Mouse (Mus musculus) limb, embryonic 14.5 days (tissue): Measurements from ENCODE around the gene Gtpbp10. TPM values are rescaled to one million over a fixed set of nuclear protein-coding genes. Genes with fewer than 3 reads are reported as not detected.

Source experiments
- ATAC-seq: fragments of 200-750 bp; cut with Nextera tagmentation; 2 replicates; pipeline ENCODE4 v1.8.0; 2017; ENCODE audit warnings: low read depth, moderate number of reproducible peaks, moderate TSS enrichment; ENCODE audit not compliant: low FRiP score
- DNase-seq: peaks from one replicate; pipeline ENCODE4 v3.0.0-alpha.2; 2015; ENCODE audit warnings: low spot score
- H3K27ac ChIP-seq: fragments of 300-500 bp; sonication (generic); replicated peaks from 2 replicates; pipeline ENCODE4 v1.5.1; 2014; ENCODE audit warnings: low read depth, mild to moderate bottlenecking, low read length, moderate library complexity, mixed read lengths
- H3K27me3 ChIP-seq: fragments of 300-500 bp; sonication (generic); 2 replicates; pipeline ENCODE4 v1.6.1; 2014; ENCODE audit warnings: low read length, mixed read lengths; ENCODE audit not compliant: control insufficient read depth, insufficient read depth
- H3K36me3 ChIP-seq: fragments of 300-500 bp; sonication (generic); 2 replicates; pipeline ENCODE4 v1.6.1; 2014; ENCODE audit warnings: mild to moderate bottlenecking, low read length, moderate library complexity, mixed read lengths; ENCODE audit not compliant: control insufficient read depth, insufficient read depth
- H3K4me1 ChIP-seq: fragments of 300-500 bp; sonication (generic); 2 replicates; pipeline ENCODE4 v1.6.1; 2014; ENCODE audit warnings: antibody characterized with exemption, low read length, mixed read lengths; ENCODE audit not compliant: control insufficient read depth, insufficient read depth
- H3K4me2 ChIP-seq: fragments of 300-500 bp; sonication (generic); replicated peaks from 2 replicates; pipeline ENCODE4 v1.6.1; 2014; ENCODE audit warnings: low read depth, mild to moderate bottlenecking, low read length, moderate library complexity; ENCODE audit not compliant: severe bottlenecking
- H3K4me3 ChIP-seq: fragments of 300-500 bp; sonication (generic); replicated peaks from 2 replicates; pipeline ENCODE4 v1.5.1; 2014; ENCODE audit warnings: low read length
- H3K9ac ChIP-seq: fragments of 300-500 bp; sonication (generic); 2 replicates; pipeline ENCODE4 v1.6.1; 2014; ENCODE audit warnings: mild to moderate bottlenecking, low read depth, low read length, moderate library complexity; ENCODE audit not compliant: severe bottlenecking
- H3K9me3 ChIP-seq: fragments of 300-500 bp; sonication (generic); 2 replicates; pipeline ENCODE4 v1.6.1; 2016; ENCODE audit warnings: low read length; ENCODE audit not compliant: control insufficient read depth
- POLR2A ChIP-seq: fragments of 200-500 bp; IDR thresholded peaks from 2 replicates; pipeline ENCODE4 v1.8.0; 2012; ENCODE audit warnings: inconsistent platforms, mild to moderate bottlenecking, moderate library complexity, borderline replicate concordance; ENCODE audit not compliant: insufficient read depth, insufficient read length; ENCODE audit errors: extremely low read depth
- WGBS: fragments of 180-500 bp; shearing (Covaris S2); extraction: QIAGEN DNeasy Blood & Tissue Kit; methylation state at CpG from one replicate; pipeline ENCODE4 v1.1.7; 2014; 5-methylcytosine and 5-hydroxymethylcytosine counted together
- polyA plus RNA-seq, 2 experiments: library from polyadenylated mRNA; depleted of rRNA in 1 of 2; stranded (reverse) in 1 of 2; unstranded in 1 of 2; fragments of >200 nt; fragmentation: Nextera tagmentation in 1 of 2; extraction: Ambion mirVana in 1 of 2; gene quantifications; 2 replicates each; pipeline versions ENCODE4 v1.2.1 to v1.2.3; 2012 to 2014

Gtpbp10 gene
- polyA plus RNA-seq (2012; rRNA removed) (17.5 and 19.2 TPM in 2 replicates), polyA plus RNA-seq (2014; fragmentation: Nextera tagmentation; extraction: Ambion mirVana) (24.8 and 24.9 TPM in 2 replicates)

DNA sequence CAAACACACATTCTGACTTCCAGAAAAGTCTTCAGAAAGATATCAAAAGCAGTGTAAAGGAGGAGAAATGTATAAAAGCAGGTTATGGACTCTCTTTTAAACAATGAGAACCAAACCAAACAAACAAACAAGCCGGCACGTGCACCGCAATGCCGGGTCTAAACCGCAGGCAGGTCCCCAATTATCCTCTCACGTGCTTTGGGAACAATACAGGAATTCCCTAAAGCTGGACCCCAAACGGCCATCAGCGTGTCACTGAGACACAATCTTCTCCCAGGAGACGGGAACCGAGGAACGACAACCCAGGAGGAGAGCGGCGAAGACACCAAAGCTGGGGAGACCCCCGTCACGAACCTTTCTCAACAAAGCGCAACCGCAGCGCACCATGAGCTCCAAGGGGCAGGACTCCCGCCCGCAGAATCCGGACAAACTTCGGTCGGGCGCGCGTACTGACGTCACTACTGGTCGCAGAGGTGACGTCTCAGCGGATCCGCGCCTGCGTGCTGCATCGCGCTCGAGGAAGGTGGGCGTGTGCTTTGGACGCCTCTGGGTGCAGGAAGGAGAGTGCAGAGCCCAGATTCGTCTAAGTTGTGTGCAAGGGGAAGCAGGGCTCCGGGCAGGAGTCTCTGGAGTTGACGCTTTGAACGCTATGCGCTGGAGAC, at the start of gene Gtpbp10:
TSS of gene Gtpbp10 (minus strand) at position 460 of the 662 bp plus-strand sequence.
- H3K4me3 ChIP-seq = peak within 1 kb of the TSS; percentile 70
- peak within 1 kb of the TSS; percentile 77 for H3K27ac ChIP-seq
- whole genome bisulfite sequencing = under 1% methylated on average over 43 of the region's 43 CpGs

DNA sequence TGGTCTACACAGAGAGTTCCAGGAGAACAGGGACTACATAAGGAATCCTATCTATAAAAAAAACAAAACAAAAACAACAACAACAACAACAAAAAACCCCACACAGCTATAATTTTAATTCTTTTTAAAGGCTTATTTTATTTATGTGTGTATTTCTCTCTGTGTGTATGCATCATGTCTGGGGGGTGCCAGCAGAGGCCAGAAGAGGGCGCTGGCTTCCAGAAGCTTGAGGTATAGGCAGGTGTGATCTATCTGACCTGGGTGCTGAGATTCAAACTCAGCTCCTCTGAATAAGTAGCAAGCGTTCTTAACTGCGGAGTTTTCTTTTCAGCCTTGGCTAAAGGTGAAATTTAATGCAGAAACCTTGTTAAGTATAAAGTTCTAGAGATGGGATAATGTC, 28.3 kb upstream of the Gtpbp10 start:
- ATAC-seq (no peak), DNase-seq (no peak)
- 83% methylated on average over 3 of the region's 3 CpGs for WGBS
- Histone ChIP-seq H3K4me2 (no peak overlapping the region), H3K27ac (no peak overlapping the region), H3K9me3 (no peaks in the 10 kb centered on the region), H3K9ac (no peak overlapping the region), H3K27me3 (no peaks in the 10 kb centered on the region), H3K4me3 (no peak overlapping the region), H3K4me1 (no peaks in the 10 kb centered on the region), H3K36me3 (no peaks in the 10 kb centered on the region)
- no peak for TF ChIP-seq POLR2A

More for the DNA sequence above, at the start of gene Gtpbp10:
- peak within 1 kb of the TSS; percentile 59 for H3K4me2 ChIP-seq
- peaks cover 9% of the 10 kb centered on the region; the same call in 1 of the 2 replicates for H3K36me3 ChIP-seq
- TF ChIP-seq POLR2A = peak; percentile 84; the same call in 1 of the 2 replicates
- peak; percentile 91 for DNase-seq
- ATAC-seq = peak; percentile 99
- peak within 1 kb of the TSS; percentile 88 for H3K9ac ChIP-seq
- no peaks in the 10 kb centered on the region for H3K27me3 ChIP-seq
- H3K4me1 ChIP-seq = peaks cover 9% of the 10 kb centered on the region
- no peaks in the 10 kb centered on the region for H3K9me3 ChIP-seq

DNA sequence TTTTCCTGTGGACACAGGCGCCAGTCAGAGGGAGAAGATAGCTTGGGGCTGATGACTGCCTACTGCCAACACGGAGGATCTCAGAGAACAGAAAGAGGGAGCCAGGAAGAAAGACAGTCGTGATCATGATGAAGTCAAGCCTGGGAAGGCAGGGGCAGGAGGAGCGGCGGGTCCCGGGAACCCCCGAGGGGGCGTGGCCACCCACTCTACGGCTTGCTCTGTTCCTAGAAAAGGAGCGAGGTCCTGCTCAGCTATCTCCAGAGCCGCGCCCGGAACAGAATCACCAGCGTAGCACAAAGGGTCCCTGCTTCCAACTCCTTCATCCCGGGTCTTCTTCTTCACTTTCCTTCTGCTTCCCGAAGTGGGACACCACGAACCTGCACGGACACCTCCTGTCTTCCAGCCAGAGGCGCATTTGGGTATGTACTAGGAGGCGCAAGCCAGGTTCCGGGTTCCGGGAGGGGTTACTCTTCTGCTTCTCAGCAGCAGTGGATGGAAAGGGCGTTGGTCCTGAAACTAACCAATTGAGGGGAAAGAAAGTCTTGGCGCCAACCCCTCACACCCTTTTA, 14.5 kb upstream of the Gtpbp10 start, which contains the start of gene Gm8773:
TSS of gene Gm8773 (plus strand) at position 51 of the 569 bp plus-strand sequence.
- peak within 1 kb of the TSS; percentile 69 for H3K4me2 ChIP-seq
- no peaks in the 10 kb centered on the region for H3K9me3 ChIP-seq
- ATAC-seq (no peak), DNase-seq (no peak)
- H3K27me3 ChIP-seq = no peaks in the 10 kb centered on the region; the same call in 1 of the 2 replicates
- H3K36me3 ChIP-seq = no peaks in the 10 kb centered on the region
- no peak within 1 kb of the TSS for H3K27ac ChIP-seq
- TF ChIP-seq POLR2A = no peak
- WGBS = 2% methylated on average over 22 of the region's 24 CpGs
- H3K9ac ChIP-seq = peak within 1 kb of the TSS; percentile 47
- H3K4me3 ChIP-seq = peak within 1 kb of the TSS; percentile 44
- H3K4me1 ChIP-seq = no peaks in the 10 kb centered on the region

DNA sequence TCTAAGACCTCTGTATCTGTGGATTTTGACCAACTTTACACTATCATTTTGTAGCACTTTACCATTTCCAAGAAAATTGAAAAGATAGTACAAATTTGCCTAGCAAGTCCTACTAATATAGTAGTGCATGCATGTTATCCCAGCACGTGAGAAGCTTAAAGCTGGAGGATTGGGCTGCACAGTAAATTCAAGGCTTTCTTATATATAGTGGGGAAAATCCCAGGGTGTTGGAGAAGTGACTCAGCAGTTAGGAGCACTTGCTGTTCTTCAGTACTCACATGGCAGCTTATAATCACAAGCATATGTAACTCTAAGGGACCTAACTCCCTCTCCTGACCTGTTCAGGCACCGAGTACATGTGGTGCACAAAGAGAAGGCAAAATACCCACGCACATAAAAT, 3.1 kb upstream of the Gtpbp10 start:
- ATAC-seq (no peak), DNase-seq (no peak)
- no peaks in the 10 kb centered on the region for H3K27me3 ChIP-seq
- H3K27ac ChIP-seq = no peak overlapping the region
- H3K4me1 ChIP-seq = peaks cover 9% of the 10 kb centered on the region
- no peaks in the 10 kb centered on the region for H3K36me3 ChIP-seq
- no peak overlapping the region for H3K4me2 ChIP-seq
- TF ChIP-seq POLR2A = no peak
- 58% methylated on average over 3 of the region's 3 CpGs for WGBS
- H3K9me3 ChIP-seq = no peaks in the 10 kb centered on the region
- H3K4me3 ChIP-seq = no peak overlapping the region
- no peak overlapping the region for H3K9ac ChIP-seq

DNA sequence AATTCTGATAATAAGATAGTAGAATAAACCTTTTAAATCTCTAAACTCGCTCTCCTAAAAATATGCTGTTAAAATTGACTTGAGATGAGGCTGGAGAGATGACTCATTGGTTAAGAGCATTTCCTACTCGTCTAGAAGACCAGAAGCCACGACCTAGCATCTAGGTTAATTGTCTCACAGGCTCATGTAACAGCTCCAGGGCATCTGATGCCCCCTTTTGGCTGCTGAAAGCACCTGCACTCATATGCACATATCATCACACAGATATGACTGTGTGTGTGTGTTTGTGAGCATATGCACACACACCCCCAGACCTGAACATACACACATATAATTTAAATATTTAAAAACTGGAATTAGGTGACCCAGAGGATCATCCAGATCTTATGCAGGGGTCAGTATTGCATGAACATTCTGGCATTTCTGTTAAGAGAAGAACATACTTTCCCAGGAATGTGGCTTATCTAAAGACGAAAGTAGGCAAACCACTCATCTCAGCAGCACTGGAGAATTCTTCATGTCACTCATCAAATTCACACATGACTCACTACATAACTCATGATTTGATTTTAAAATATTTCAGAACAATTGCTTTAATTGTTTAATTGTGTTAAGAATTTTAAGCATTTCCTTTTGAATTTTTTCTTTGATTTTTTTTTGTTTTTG, 1.8 kb upstream of the Gtpbp10 start:
- no peak for DNase-seq
- no peak for TF ChIP-seq POLR2A

More for the DNA sequence above, 1.8 kb upstream of the Gtpbp10 start:
- no peak overlapping the region for H3K4me3 ChIP-seq
- WGBS = 65% methylated on average over 4 of the region's 4 CpGs
- ATAC-seq = no peak
- H3K4me1 ChIP-seq = peaks cover 9% of the 10 kb centered on the region
- no peaks in the 10 kb centered on the region for H3K27me3 ChIP-seq
- H3K9me3 ChIP-seq = no peaks in the 10 kb centered on the region
- no peaks in the 10 kb centered on the region for H3K36me3 ChIP-seq
- H3K9ac ChIP-seq = no peak overlapping the region
- no peak overlapping the region for H3K27ac ChIP-seq
- H3K4me2 ChIP-seq = no peak overlapping the region
